Mouse (Mus musculus): ENCODE results near the gene Flnb. TPM values are rescaled to one million over a fixed set of nuclear protein-coding genes. Genes with fewer than 3 reads are reported as not detected.

The Flnb gene
- polyA plus RNA-seq, 1 experiment from 2014 or later = 19.8 TPM

GRCm38 (mm10) chr14:7971889-7972493 is 154.2 kb downstream of the Flnb start:
- Histone ChIP-seq H3K4me3 (no peak overlapping the region), H3K4me1 (replicated peaks) (no peaks in the 10 kb centered on the region), H3K36me3 (no peaks in the 10 kb centered on the region), H3K27me3 (ENCODE audit: insufficient read depth, poor library complexity, severe bottlenecking) (no peaks in the 10 kb centered on the region; the same call in 1 of the 2 replicates), H3K9me3 (no peaks in the 10 kb centered on the region), H3K27ac (no peak overlapping the region)
- WGBS = 70% methylated on average over 10 of the region's 10 CpGs
- DNase-seq (ENCODE audit: low spot score) = no peak

GRCm38 (mm10) chr14:7974643-7975042 is 156.9 kb downstream of the Flnb start:
- Histone ChIP-seq H3K36me3 (no peaks in the 10 kb centered on the region), H3K4me3 (no peak overlapping the region), H3K27ac (no peak overlapping the region), H3K4me1 (replicated peaks) (no peaks in the 10 kb centered on the region), H3K27me3 (ENCODE audit: insufficient read depth, poor library complexity, severe bottlenecking) (no peaks in the 10 kb centered on the region), H3K9me3 (no peaks in the 10 kb centered on the region)
- no peak for DNase-seq (ENCODE audit: low spot score)
- WGBS = 89% methylated on average over 1 of the region's 1 CpGs

GRCm38 (mm10) chr14:7975177-7975576 is 157.4 kb downstream of the Flnb start:
- no peaks in the 10 kb centered on the region for H3K4me1 ChIP-seq (replicated peaks)
- H3K27me3 ChIP-seq (ENCODE audit: insufficient read depth, poor library complexity, severe bottlenecking) = no peaks in the 10 kb centered on the region
- no peak overlapping the region for H3K4me3 ChIP-seq
- 88% methylated on average over 6 of the region's 6 CpGs for WGBS
- no peak overlapping the region for H3K27ac ChIP-seq
- no peaks in the 10 kb centered on the region for H3K9me3 ChIP-seq
- H3K36me3 ChIP-seq = no peaks in the 10 kb centered on the region
- no peak for DNase-seq (ENCODE audit: low spot score)

GRCm38 (mm10) chr14:7977471-7977870 is 159.7 kb downstream of the Flnb start:
- Histone ChIP-seq H3K36me3 (no peaks in the 10 kb centered on the region), H3K4me3 (no peak overlapping the region), H3K4me1 (replicated peaks) (no peaks in the 10 kb centered on the region), H3K9me3 (no peaks in the 10 kb centered on the region), H3K27me3 (ENCODE audit: insufficient read depth, poor library complexity, severe bottlenecking) (no peaks in the 10 kb centered on the region), H3K27ac (no peak overlapping the region)
- WGBS = 93% methylated on average over 1 of the region's 1 CpGs
- no peak for DNase-seq (ENCODE audit: low spot score)

GRCm38 (mm10) chr14:7978183-7978582 is 160.4 kb downstream of the Flnb start:
- H3K36me3 ChIP-seq = no peaks in the 10 kb centered on the region
- WGBS = 81% methylated on average over 1 of the region's 1 CpGs
- H3K9me3 ChIP-seq = no peaks in the 10 kb centered on the region

GRCm38 (mm10) chr14:7981226-7981625 is 163.5 kb downstream of the Flnb start:
- H3K4me3 ChIP-seq = no peak overlapping the region
- no peaks in the 10 kb centered on the region for H3K36me3 ChIP-seq
- no peaks in the 10 kb centered on the region for H3K9me3 ChIP-seq
- H3K4me1 ChIP-seq (replicated peaks) = no peaks in the 10 kb centered on the region
- H3K27ac ChIP-seq = no peak overlapping the region
- no peaks in the 10 kb centered on the region for H3K27me3 ChIP-seq (ENCODE audit: insufficient read depth, poor library complexity, severe bottlenecking)
- no peak for DNase-seq (ENCODE audit: low spot score)
- 86% methylated on average over 1 of the region's 1 CpGs for WGBS

More at GRCm38 (mm10) chr14:7978183-7978582, 160.4 kb downstream of the Flnb start:
- H3K4me1 ChIP-seq (replicated peaks) = no peaks in the 10 kb centered on the region
- no peaks in the 10 kb centered on the region for H3K27me3 ChIP-seq (ENCODE audit: insufficient read depth, poor library complexity, severe bottlenecking)
- no peak overlapping the region for H3K27ac ChIP-seq
- DNase-seq (ENCODE audit: low spot score) = no peak
- no peak overlapping the region for H3K4me3 ChIP-seq

GRCm38 (mm10) chr14:7986913-7987312 is 169.2 kb downstream of the Flnb start:
- WGBS = 94% methylated on average over 6 of the region's 6 CpGs
- Histone ChIP-seq H3K9me3 (no peaks in the 10 kb centered on the region), H3K27ac (no peak overlapping the region), H3K27me3 (ENCODE audit: insufficient read depth, poor library complexity, severe bottlenecking) (no peaks in the 10 kb centered on the region), H3K4me1 (replicated peaks) (peaks cover 7% of the 10 kb centered on the region), H3K36me3 (no peaks in the 10 kb centered on the region), H3K4me3 (no peak overlapping the region)
- no peak for DNase-seq (ENCODE audit: low spot score)

- H3K36me3 ChIP-seq = no peaks in the 10 kb centered on the region
- no peak for DNase-seq (ENCODE audit: low spot score)
- no peak overlapping the region for H3K4me3 ChIP-seq
- H3K27ac ChIP-seq = no peak overlapping the region
- H3K4me1 ChIP-seq (replicated peaks) = peaks cover 7% of the 10 kb centered on the region
- WGBS = 57% methylated on average over 1 of the region's 1 CpGs
- no peaks in the 10 kb centered on the region for H3K9me3 ChIP-seq
- H3K27me3 ChIP-seq (ENCODE audit: insufficient read depth, poor library complexity, severe bottlenecking) = no peaks in the 10 kb centered on the region
Measured at GRCm38 (mm10) chr14:7989371-7989770, 171.6 kb downstream of the Flnb start.

- peaks cover 7% of the 10 kb centered on the region for H3K4me1 ChIP-seq (replicated peaks)
- no peaks in the 10 kb centered on the region for H3K9me3 ChIP-seq
- no peaks in the 10 kb centered on the region for H3K27me3 ChIP-seq (ENCODE audit: insufficient read depth, poor library complexity, severe bottlenecking)
- no peak overlapping the region for H3K27ac ChIP-seq
- H3K36me3 ChIP-seq = no peaks in the 10 kb centered on the region
- no peak overlapping the region for H3K4me3 ChIP-seq
- DNase-seq (ENCODE audit: low spot score) = no peak
- 81% methylated on average over 3 of the region's 3 CpGs for WGBS
Measured at GRCm38 (mm10) chr14:7989961-7990360, 172.2 kb downstream of the Flnb start.

- 79% methylated on average over 5 of the region's 5 CpGs for WGBS
- Histone ChIP-seq H3K9me3 (no peaks in the 10 kb centered on the region), H3K27me3 (ENCODE audit: insufficient read depth, poor library complexity, severe bottlenecking) (no peaks in the 10 kb centered on the region; the same call in 1 of the 2 replicates), H3K4me1 (replicated peaks) (peaks cover 7% of the 10 kb centered on the region), H3K4me3 (no peak overlapping the region), H3K27ac (no peak overlapping the region), H3K36me3 (no peaks in the 10 kb centered on the region)
- peak; percentile 10 for DNase-seq (ENCODE audit: low spot score)
Measured at GRCm38 (mm10) chr14:7991108-7991776, 173.5 kb downstream of the Flnb start.

GRCm38 (mm10) chr14:7992158-7992557 is 174.4 kb downstream of the Flnb start:
- DNase-seq (ENCODE audit: low spot score) = no peak
- Histone ChIP-seq H3K4me1 (replicated peaks) (peaks cover 7% of the 10 kb centered on the region), H3K36me3 (no peaks in the 10 kb centered on the region), H3K9me3 (no peaks in the 10 kb centered on the region), H3K27me3 (ENCODE audit: insufficient read depth, poor library complexity, severe bottlenecking) (no peaks in the 10 kb centered on the region; the same call in 1 of the 2 replicates), H3K27ac (no peak overlapping the region), H3K4me3 (no peak overlapping the region)
- WGBS = 78% methylated on average over 6 of the region's 6 CpGs

GRCm38 (mm10) chr14:7994271-7994767 is 176.6 kb downstream of the Flnb start, which contains the start of gene Dnase1l3:
Gene Dnase1l3 (minus strand): TSS chr14:7994573.
- no peak within 1 kb of the TSS for H3K4me3 ChIP-seq
- peaks cover 7% of the 10 kb centered on the region for H3K27me3 ChIP-seq (ENCODE audit: insufficient read depth, poor library complexity, severe bottlenecking)
- no peaks in the 10 kb centered on the region for H3K36me3 ChIP-seq
- 76% methylated on average over 8 of the region's 8 CpGs for WGBS
- no peak within 1 kb of the TSS for H3K27ac ChIP-seq
- H3K4me1 ChIP-seq (replicated peaks) = peaks cover 9% of the 10 kb centered on the region
- no peak for DNase-seq (ENCODE audit: low spot score)
- no peaks in the 10 kb centered on the region for H3K9me3 ChIP-seq

- peak; percentile 89 for DNase-seq (ENCODE audit: low spot score)
- H3K27ac ChIP-seq = peak overlapping the region; percentile 79
- H3K4me1 ChIP-seq (replicated peaks) = peaks cover 12% of the 10 kb centered on the region; the same call in 1 of the 2 replicates
- no peaks in the 10 kb centered on the region for H3K36me3 ChIP-seq
- 2% methylated on average over 15 of the region's 15 CpGs for WGBS
- peaks cover 37% of the 10 kb centered on the region for H3K27me3 ChIP-seq (ENCODE audit: insufficient read depth, poor library complexity, severe bottlenecking)
- no peaks in the 10 kb centered on the region for H3K9me3 ChIP-seq
- H3K4me3 ChIP-seq = peak overlapping the region; percentile 38
Measured at GRCm38 (mm10) chr14:7997255-7997696, 179.5 kb downstream of the Flnb start.

Measured in hindbrain, embryonic 10.5 days (tissue).